Mouse (Mus musculus) myocyte (in vitro differentiated cells): ENCODE measurements around the gene Tnnc1.

Source experiments
- E2F4 ChIP-seq: IDR thresholded peaks from one replicate; pipeline ENCODE4 v1.6.1; 2011; ENCODE audit warnings: mild to moderate bottlenecking, control low read depth, moderate library complexity; ENCODE audit not compliant: insufficient read depth
- TCF12 ChIP-seq: IDR thresholded peaks from one replicate; pipeline ENCODE4 v1.6.1; 2011; ENCODE audit warnings: mild to moderate bottlenecking, control low read depth; ENCODE audit not compliant: poor library complexity, insufficient read depth, severe bottlenecking
- TCF3 ChIP-seq: IDR thresholded peaks from one replicate; pipeline ENCODE4 v1.6.1; 2011; ENCODE audit warnings: low read depth, control low read depth; ENCODE audit not compliant: insufficient read length

DNA sequence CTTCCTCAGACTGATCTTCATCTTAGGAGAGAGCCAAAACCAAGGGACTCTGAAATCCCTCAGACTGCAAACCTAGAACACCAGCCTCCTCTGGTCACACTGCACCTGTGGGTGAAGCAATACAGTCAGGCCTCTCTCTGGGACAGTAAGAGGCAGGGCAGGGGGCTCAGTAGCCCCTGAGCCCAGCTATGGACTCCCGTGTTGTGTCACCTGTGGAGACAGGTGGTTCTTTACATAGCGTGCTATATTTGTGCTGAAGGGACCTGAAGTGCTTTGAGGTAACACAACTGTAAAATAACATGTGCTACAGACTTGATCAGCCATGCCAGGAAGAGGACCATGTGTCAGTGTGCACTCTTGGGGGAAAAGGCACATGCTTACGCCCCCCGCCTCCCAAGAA is 12.6 kb upstream of the Tnnc1 start:
- TF ChIP-seq TCF12 (no peak), E2F4 (no peak), TCF3 (no peak)
